Mouse (Mus musculus): ENCODE measurements around the gene Folr1.

Gene Folr1

GRCm38 (mm10) chr7:101833352-101833751 lies 37.2 kb downstream of the Folr1 start:
- DNase-seq (ENCODE audit: low spot score in 2 of 2), result no peak

GRCm38 (mm10) chr7:101832372-101832771 lies 38.2 kb downstream of the Folr1 start:
- no peak for DNase-seq (ENCODE audit: low spot score in 2 of 2)

GRCm38 (mm10) chr7:101831437-101831836 lies 39.2 kb downstream of the Folr1 start:
- DNase-seq (ENCODE audit: low spot score in 2 of 2), result no peak

- no peak for DNase-seq (ENCODE audit: low spot score in 2 of 2)
These were observed 40.2 kb downstream of the Folr1 start for GRCm38 (mm10) chr7:101830373-101830772.

GRCm38 (mm10) chr7:101823758-101824630 lies 46.6 kb downstream of the Folr1 start:
- DNase-seq (ENCODE audit: low spot score in 2 of 2), result no peak

GRCm38 (mm10) chr7:101822836-101823757 lies 47.5 kb downstream of the Folr1 start:
- no peak for DNase-seq (ENCODE audit: low spot score in 2 of 2)

- DNase-seq (ENCODE audit: low spot score in 2 of 2), result no peak
These were observed 48.8 kb downstream of the Folr1 start for GRCm38 (mm10) chr7:101821571-101822501.

- no peak for DNase-seq (ENCODE audit: low spot score in 2 of 2)
These were observed 50.1 kb downstream of the Folr1 start for GRCm38 (mm10) chr7:101820295-101821030.

- no peak for DNase-seq (ENCODE audit: low spot score in 2 of 2)
These were observed 52.7 kb downstream of the Folr1 start, which contains the start of gene Phox2a for GRCm38 (mm10) chr7:101817861-101818401. Gene Phox2a (plus strand): TSS chr7:101818313.

Measured in left cerebral cortex, adult 9 months (tissue).